Mouse (Mus musculus): ENCODE measurements around the gene AW549877.

Gene AW549877

GRCm38 (mm10) chr15:3982732-3983131, 12.8 kb downstream of the AW549877 start:
- DNase-seq (ENCODE audit: low spot score), result no peak

DNA sequence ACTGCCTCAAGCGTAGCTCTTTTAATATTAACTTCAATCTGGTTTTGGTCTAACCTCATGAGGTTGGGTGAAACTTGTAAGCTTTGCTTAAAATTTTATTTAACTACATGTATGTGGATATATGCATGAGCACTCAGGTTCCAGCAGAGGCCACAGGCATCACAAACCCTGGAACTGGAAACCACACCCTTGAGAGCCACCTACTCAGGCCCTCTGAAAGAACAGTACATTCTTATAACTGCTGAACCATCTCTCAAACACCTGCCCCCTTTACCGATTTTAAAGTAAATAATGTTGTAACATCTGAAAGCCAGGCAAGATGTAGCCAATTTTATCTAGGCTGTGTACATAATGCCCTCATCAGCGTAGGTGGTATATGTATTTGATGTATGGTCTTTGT, 15.7 kb downstream of the AW549877 start:
- no peak for DNase-seq (ENCODE audit: low spot score)

GRCm38 (mm10) chr15:3979061-3979848, 16.3 kb downstream of the AW549877 start, which contains the start of gene Fbxo4:
Fbxo4 (minus strand) TSS chr15:3979573.
- peak; percentile 87 for DNase-seq (ENCODE audit: low spot score)

GRCm38 (mm10) chr15:3978279-3978678, 17.3 kb downstream of the AW549877 start:
- no peak for DNase-seq (ENCODE audit: low spot score)

DNA sequence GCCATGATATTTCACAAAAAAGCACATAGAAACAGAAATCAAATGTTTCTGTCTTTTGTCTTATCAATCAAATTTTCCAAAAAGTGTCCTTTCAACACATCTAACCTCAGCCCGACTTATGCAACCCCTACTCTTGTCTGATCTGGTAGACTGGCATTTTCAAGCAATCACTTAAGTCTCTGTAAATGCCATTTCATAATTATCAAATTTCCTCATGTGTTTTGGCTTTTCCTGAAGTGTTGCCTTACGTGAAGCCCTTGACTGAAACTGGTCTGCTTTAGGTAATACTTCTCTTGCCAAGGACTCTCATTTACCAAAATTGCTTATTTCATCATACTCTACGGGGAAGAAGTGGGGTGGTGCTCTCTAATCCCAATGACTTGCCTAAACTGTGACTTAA, 22.2 kb downstream of the AW549877 start:
- DNase-seq (ENCODE audit: low spot score), result no peak

DNA sequence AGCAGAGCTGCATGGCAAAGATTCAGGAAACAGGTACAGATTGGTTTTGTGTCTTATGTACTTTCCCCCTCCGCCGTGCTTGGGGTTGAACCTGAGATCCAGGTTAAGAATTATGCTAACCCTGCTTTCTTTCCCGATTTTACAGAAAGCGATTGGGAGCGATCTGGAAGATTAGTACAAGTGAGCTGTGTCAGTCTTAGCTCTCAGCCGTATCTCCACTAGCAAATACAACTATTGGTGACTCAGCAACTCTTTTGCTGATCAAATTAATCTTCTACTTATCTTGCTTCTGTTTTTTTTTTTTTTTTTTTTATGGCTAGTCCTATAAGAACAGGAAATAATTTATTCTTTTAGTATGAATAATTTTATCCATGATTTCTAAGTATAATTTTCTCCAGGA, 25.4 kb downstream of the AW549877 start:
- no peak for DNase-seq (ENCODE audit: low spot score)

DNA sequence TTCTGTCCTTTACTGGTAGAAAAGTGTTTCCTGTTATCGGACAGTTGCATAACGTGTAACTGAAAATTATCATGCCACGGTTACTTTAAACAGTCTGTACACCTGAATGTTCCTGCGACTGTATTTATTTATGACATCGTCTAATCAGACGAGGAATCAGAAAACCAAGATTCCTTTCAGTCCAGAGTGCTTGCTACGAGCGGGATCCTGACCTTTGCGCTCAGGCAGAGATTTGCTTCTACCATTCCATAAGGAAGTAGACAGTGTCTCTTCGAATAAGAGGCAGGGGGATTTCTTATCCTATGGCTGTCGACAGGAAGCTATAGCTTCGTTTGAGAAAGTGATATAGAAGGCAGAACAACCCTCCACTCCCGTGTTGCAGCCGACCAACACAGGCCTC, 25.8 kb downstream of the AW549877 start:
- DNase-seq (ENCODE audit: low spot score), result no peak

DNA sequence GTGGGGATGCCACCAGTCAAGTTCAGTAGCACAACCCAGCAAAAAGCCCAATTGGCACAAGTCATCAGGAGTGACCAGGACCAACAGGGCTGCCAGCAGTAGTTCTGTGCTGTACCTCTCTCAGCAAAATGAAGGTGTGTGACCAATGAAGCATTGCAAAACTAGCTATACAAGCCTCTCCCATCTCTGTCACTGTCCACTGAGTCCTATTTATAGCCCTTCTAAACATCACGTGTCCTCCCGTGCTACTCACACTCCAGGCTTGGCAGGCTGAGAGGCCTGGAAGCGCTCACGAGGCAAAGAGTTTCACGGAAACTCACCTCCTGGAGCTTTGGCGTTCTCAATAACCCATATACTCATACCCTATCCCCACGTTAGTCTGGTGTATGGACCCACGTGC, 33.3 kb downstream of the AW549877 start:
- DNase-seq (ENCODE audit: low spot score), result no peak

DNA sequence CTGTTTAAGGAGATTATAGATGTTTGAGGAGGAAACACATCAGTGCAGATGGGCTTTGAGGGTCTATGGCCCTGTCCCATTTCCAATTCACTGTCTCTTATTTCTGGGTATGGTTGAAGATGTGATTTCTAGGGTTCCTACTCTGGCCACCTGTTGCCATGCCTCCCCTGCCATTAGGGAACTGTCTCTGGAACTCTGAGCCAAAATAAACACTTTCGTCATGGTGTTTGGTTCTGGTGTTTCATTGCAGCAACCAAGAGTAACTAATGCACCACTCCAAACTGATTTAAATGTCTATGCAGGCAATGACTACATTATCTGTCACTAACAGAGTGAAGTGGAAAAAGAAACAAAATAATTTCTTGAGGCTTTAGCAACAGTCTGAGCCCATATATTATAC, 35.5 kb downstream of the AW549877 start:
- no peak for DNase-seq (ENCODE audit: low spot score)

GRCm38 (mm10) chr15:3957982-3958381, 37.6 kb downstream of the AW549877 start:
- DNase-seq (ENCODE audit: low spot score), result peak; percentile 24

DNA sequence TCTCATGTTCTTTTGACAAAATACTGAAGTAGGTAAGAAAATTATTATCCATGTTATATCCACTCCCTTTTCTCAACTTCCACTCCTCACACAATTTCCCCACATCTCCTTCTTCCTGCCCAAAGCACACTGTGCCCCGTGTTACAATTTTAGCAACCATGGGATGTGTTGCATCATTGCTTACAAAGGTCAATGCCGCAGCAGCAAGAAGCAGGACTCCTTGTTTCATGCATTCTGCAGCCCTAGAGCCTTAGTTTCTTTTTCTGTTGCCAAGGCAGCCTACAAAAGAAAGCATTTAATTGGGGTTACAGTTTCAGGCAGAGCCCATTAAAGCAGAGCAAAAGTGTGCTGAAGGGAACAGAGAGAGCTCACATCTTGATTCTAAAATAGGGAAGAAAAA, 40.6 kb downstream of the AW549877 start:
- DNase-seq (ENCODE audit: low spot score), result no peak

GRCm38 (mm10) chr15:3938132-3938531, 57.4 kb downstream of the AW549877 start:
- DNase-seq (ENCODE audit: low spot score), result no peak

GRCm38 (mm10) chr15:3936056-3936455, 59.5 kb downstream of the AW549877 start:
- DNase-seq (ENCODE audit: low spot score), result no peak

DNA sequence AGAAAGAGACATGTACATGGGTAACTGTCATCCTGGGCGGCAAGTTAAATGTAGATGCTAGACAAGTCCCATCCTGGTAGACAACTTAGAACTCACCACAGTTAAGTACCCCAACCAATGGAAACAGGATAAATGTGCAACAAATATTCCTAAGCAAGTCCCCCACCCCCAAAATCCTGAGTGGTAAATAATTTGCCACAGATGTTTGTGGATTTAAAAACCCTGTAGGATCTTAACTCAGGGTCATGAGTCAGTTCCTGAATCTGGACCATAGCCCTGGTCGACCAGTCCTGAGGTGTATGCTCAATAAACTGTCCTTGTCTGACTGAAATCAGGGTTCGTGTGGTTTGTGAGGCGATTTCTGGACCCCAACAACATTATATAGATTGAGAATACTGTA, 62.1 kb downstream of the AW549877 start:
- DNase-seq (ENCODE audit: low spot score), result no peak
